Mouse (Mus musculus) testis, adult 2 months (tissue): ENCODE measurements around the gene Gnl1.

Experiments
- CTCF ChIP-seq: fragments of 200-500 bp; IDR thresholded peaks from 2 replicates; pipeline ENCODE4 v1.5.1; 2012; ENCODE audit warnings: low read depth, mild to moderate bottlenecking, inconsistent platforms, low read length, moderate library complexity; ENCODE audit not compliant: control insufficient read depth, insufficient read depth, insufficient replicate concordance
- POLR2A ChIP-seq: fragments of 200-500 bp; IDR thresholded peaks from 2 replicates; pipeline ENCODE4 v1.6.1; 2012; ENCODE audit warnings: low read depth, mild to moderate bottlenecking, inconsistent platforms, low read length, moderate library complexity; ENCODE audit not compliant: control insufficient read depth

DNA sequence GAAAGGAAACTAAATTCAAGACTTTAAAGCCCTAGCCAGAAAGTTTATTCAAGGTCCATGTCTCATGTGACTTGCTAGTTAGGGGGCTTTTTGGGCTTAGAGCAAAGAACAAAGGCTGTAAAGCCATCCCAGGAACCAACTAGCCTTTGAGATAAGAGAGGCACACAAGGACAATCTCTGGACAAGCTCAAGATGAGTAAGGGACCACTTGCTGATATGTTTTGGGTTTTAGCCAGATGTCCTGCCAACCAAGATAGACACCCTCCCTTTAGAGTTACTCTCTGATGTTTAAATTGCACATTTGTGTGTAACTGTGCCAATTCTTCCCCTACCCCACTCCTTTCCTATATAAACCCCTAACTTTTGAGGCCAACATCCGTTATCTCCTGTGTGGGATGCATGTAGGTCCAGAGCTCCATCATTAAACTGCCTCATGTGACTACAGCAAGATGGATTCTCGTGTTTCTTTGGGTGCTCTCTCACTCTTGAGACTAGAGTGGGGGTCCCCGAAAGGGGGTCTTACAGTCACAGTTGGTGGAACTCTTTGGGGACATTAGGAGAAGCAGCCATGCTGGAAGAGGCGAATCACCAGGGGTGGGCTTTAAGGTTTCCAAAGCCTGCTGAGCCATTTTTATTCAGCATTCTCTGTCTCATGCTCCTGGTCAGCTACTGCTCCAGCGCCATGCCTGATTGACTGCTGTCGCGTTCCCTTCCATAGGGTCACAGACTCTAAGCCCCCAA lies 49.4 kb downstream of the Gnl1 start:
- TF ChIP-seq CTCF (no peak), POLR2A (no peak)
